In genomic region chr6:135799949-135800348, GRCm38 (mm10) we compare ENCODE assay signal across 23 mouse cellular contexts.
"Had no signal": no experiment of that assay in that cellular context is flagged by ENCODE, and none has a peak within 500 bp of the region (broad histone marks: within the 10 kb centered on the region; RNA-seq: fewer than 3 reads in every experiment).

No protein-coding gene starts in this region.

- DNase-seq: kidney, adult 18-20 months; kidney, adult 9 months; kidney, postnatal 25 days; liver, postnatal 0 days; lung, embryonic 14.5 days; lung, postnatal 36 days; right cerebral cortex, postnatal 14 days; spleen, adult 18-20 months; thymus, adult 18-20 months; thymus, postnatal 36 days had no signal

- H3K4me2 ChIP-seq: limb, embryonic 12.5 days; limb, embryonic 15.5 days; liver, embryonic 11.5 days; lung, embryonic 14.5 days; midbrain, embryonic 11.5 days; midbrain, embryonic 15.5 days; neural tube, embryonic 13.5 days; stomach, embryonic 15.5 days had no signal

- H3K36me3 ChIP-seq: limb, embryonic 12.5 days; limb, embryonic 15.5 days; midbrain, embryonic 15.5 days; neural tube, embryonic 13.5 days; stomach, embryonic 15.5 days had no signal

- H3K27ac ChIP-seq: kidney, postnatal 0 days; limb, embryonic 12.5 days; limb, embryonic 15.5 days; liver, embryonic 14.5 days; midbrain, embryonic 15.5 days; neural tube, embryonic 13.5 days; stomach, embryonic 15.5 days had no signal

- H3K4me3 ChIP-seq: limb, embryonic 12.5 days; limb, embryonic 15.5 days; megakaryocyte, embryonic 14.5 days; midbrain, embryonic 15.5 days; neural tube, embryonic 13.5 days; stomach, embryonic 15.5 days had no signal

- H3K4me1 ChIP-seq: limb, embryonic 12.5 days; limb, embryonic 15.5 days; megakaryocyte, embryonic 14.5 days; neural tube, embryonic 13.5 days; stomach, embryonic 15.5 days had no signal

- ATAC-seq: inflammation-experienced regulatory T-cells, adult 6 months; intestine, embryonic 16.5 days; liver, postnatal 0 days; lung, postnatal 0 days; midbrain, embryonic 15.5 days had no signal

- H3K9me3 ChIP-seq: limb, embryonic 12.5 days; limb, embryonic 15.5 days; midbrain, embryonic 15.5 days; neural tube, embryonic 13.5 days; stomach, embryonic 15.5 days had no signal

- H3K27me3 ChIP-seq: limb, embryonic 12.5 days; limb, embryonic 15.5 days; megakaryocyte, embryonic 14.5 days; midbrain, embryonic 15.5 days; neural tube, embryonic 13.5 days; stomach, embryonic 15.5 days had no signal

- H3K9ac ChIP-seq: limb, embryonic 12.5 days; limb, embryonic 15.5 days; liver, embryonic 14.5 days; liver, postnatal 0 days; lung, embryonic 14.5 days; midbrain, embryonic 15.5 days; neural tube, embryonic 13.5 days; stomach, embryonic 15.5 days had no signal
